22 mouse cellular contexts compared by ENCODE assay signal in the genomic region with DNA sequence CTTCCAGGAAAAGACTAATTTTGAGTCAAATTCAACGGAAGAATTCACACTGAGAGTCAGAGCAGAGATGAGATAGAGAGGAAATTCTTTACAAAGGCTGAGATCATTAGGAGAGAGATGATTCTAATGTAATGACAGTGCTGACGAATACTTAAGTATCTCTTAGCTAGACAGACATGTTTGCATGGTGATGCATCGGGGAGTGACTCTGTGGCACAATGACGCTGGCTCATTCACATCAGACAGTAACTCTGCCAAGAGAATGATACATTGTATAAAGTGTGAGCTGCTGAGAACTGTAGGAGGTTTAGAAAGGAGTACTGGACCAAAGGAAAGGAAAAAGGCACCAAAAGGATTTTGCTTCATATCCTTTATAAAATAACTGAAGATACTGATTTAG. TPM values are rescaled to one million over a fixed set of nuclear protein-coding genes. Genes with fewer than 3 reads are reported as not detected.
"Had no signal": no experiment of that assay in that cellular context is flagged by ENCODE, and none has a peak within 500 bp of the region (broad histone marks: within the 10 kb centered on the region; RNA-seq: fewer than 3 reads in every experiment).

No protein-coding gene starts in this region.

- H3K4me1 ChIP-seq: kidney, embryonic 15.5 days; limb, embryonic 10.5 days; limb, embryonic 13.5 days; liver, embryonic 12.5 days; liver, embryonic 15.5 days; lung, embryonic 15.5 days; midbrain, embryonic 10.5 days; midbrain, embryonic 13.5 days; neural tube, embryonic 12.5 days; neural tube, embryonic 15.5 days had no signal

- H3K27me3 ChIP-seq: kidney, embryonic 15.5 days; limb, embryonic 13.5 days; liver, embryonic 12.5 days; liver, embryonic 15.5 days; lung, embryonic 15.5 days; megakaryocyte, embryonic 14.5 days; midbrain, embryonic 13.5 days; neural tube, embryonic 12.5 days; neural tube, embryonic 15.5 days had no signal

- H3K27ac ChIP-seq: kidney, embryonic 15.5 days; limb, embryonic 10.5 days; limb, embryonic 13.5 days; liver, embryonic 12.5 days; liver, embryonic 15.5 days; lung, embryonic 15.5 days; midbrain, embryonic 10.5 days; midbrain, embryonic 13.5 days; neural tube, embryonic 12.5 days; neural tube, embryonic 15.5 days; stomach, postnatal 0 days had no signal

- H3K9me3 ChIP-seq: kidney, embryonic 15.5 days; limb, embryonic 10.5 days; limb, embryonic 13.5 days; liver, embryonic 12.5 days; liver, embryonic 15.5 days; lung, embryonic 15.5 days; midbrain, embryonic 10.5 days; midbrain, embryonic 13.5 days; neural tube, embryonic 12.5 days; neural tube, embryonic 15.5 days had no signal

- H3K9ac ChIP-seq: kidney, embryonic 15.5 days; limb, embryonic 13.5 days; liver, embryonic 12.5 days; liver, embryonic 15.5 days; lung, embryonic 15.5 days; midbrain, embryonic 13.5 days; neural tube, embryonic 12.5 days; neural tube, embryonic 15.5 days had no signal

- ATAC-seq: liver, embryonic 12.5 days; midbrain, embryonic 13.5 days had no signal

- DNase-seq: kidney, postnatal 10 days; kidney, postnatal 36 days; liver; lung, adult 18-20 months; lung, postnatal 10 days; lung, postnatal 36 days; right cerebral cortex, postnatal 25 days; thymus, adult 2 months; thymus, postnatal 14 days; thymus, postnatal 4 days had no signal

- H3K4me2 ChIP-seq: kidney, embryonic 15.5 days; limb, embryonic 13.5 days; liver, embryonic 12.5 days; liver, embryonic 15.5 days; lung, embryonic 15.5 days; midbrain, embryonic 13.5 days; neural tube, embryonic 12.5 days; neural tube, embryonic 15.5 days had no signal

- H3K36me3 ChIP-seq: kidney, embryonic 15.5 days; limb, embryonic 10.5 days; limb, embryonic 13.5 days; liver, embryonic 12.5 days; liver, embryonic 15.5 days; lung, embryonic 15.5 days; midbrain, embryonic 10.5 days; midbrain, embryonic 13.5 days; neural tube, embryonic 12.5 days; neural tube, embryonic 15.5 days had no signal

- H3K4me3 ChIP-seq: kidney, embryonic 15.5 days; limb, embryonic 10.5 days; limb, embryonic 13.5 days; liver, embryonic 12.5 days; liver, embryonic 15.5 days; lung, embryonic 15.5 days; megakaryocyte, embryonic 14.5 days; midbrain, embryonic 10.5 days; midbrain, embryonic 13.5 days; neural tube, embryonic 12.5 days; neural tube, embryonic 15.5 days had no signal

RNA-seq across cellular contexts. Expression of gene Fam83b, which starts 26.2 kb away (rescaled TPM):
- polyA plus RNA-seq: midbrain, embryonic 13.5 days had no signal
